Mouse (Mus musculus): ENCODE data around the gene Fsd2.

DNA sequence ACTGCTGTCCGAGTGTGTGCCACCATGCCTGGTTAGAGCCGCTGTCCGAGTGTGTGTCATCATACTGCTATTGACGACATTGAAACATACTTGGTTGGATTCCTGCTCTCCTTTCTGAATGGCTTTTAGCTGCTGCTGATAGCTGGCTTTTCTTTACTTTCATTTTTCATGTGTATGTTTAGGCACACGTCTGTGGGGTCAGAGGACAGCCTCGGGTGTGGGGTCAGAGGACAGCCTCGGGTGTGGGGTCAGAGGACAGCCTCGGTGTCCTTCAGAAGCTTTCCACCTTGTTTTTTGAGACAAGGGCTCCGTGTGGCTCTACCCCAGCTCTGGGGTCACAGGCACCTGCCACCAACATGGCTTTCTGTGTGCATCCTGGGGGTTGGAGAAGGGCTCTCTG is 25.9 kb upstream of the Fsd2 start:
- TF ChIP-seq POLR2A (IDR thresholded peaks at IDR 0.05; ENCODE audit: insufficient read length, low read depth), result no peak
- no peak for TF ChIP-seq MAX (IDR thresholded peaks at IDR 0.05; ENCODE audit: low read depth)
- no peak for TF ChIP-seq MYOD1 (IDR thresholded peaks at IDR 0.05; ENCODE audit: control insufficient read depth in 1 of 3, insufficient read length in 2 of 3, low read depth in 2 of 3)
- TF ChIP-seq MYOG (IDR thresholded peaks at IDR 0.05; ENCODE audit: control insufficient read depth in 1 of 3, insufficient read depth in 1 of 3, insufficient read length in 2 of 3, low read depth in 2 of 3), result no peak
- TF ChIP-seq USF1 (IDR thresholded peaks at IDR 0.05; ENCODE audit: low read depth), result no peak
- no peak for TF ChIP-seq REST (IDR thresholded peaks at IDR 0.05; ENCODE audit: insufficient read depth, insufficient read length)
- no peak for TF ChIP-seq TCF3 (IDR thresholded peaks at IDR 0.05; ENCODE audit: insufficient read length, low read depth)
- TF ChIP-seq CEBPB (IDR thresholded peaks at IDR 0.05; ENCODE audit: insufficient read depth, poor library complexity, severe bottlenecking), result no peak
- TF ChIP-seq E2F4 (IDR thresholded peaks at IDR 0.05; ENCODE audit: insufficient read depth), result no peak
- no peak for TF ChIP-seq TCF12 (IDR thresholded peaks at IDR 0.05; ENCODE audit: insufficient read depth, poor library complexity, severe bottlenecking)
